Mouse (Mus musculus) ES-E14 (cell line): ENCODE results near the gene Plekhm2.

Source experiments
- CHD2 ChIP-seq: IDR thresholded peaks from 2 replicates; pipeline ENCODE4 v1.6.1; 2014; ENCODE audit warnings: mild to moderate bottlenecking, low read depth, low read length, inconsistent platforms
- HCFC1 ChIP-seq: IDR thresholded peaks from 2 replicates; pipeline ENCODE4 v1.6.1; 2012; ENCODE audit warnings: low read length, inconsistent platforms, borderline replicate concordance; ENCODE audit not compliant: insufficient read depth
- MAFK ChIP-seq: IDR thresholded peaks from 2 replicates; pipeline ENCODE4 v1.6.1; 2014; ENCODE audit warnings: mild to moderate bottlenecking, low read depth, low read length, inconsistent platforms; ENCODE audit not compliant: insufficient read depth
- ZC3H11A ChIP-seq: IDR thresholded peaks from 2 replicates; pipeline ENCODE4 v1.6.1; 2012; ENCODE audit warnings: low read depth, mild to moderate bottlenecking, inconsistent platforms, low read length, borderline replicate concordance
- ZNF384 ChIP-seq: IDR thresholded peaks from 2 replicates; pipeline ENCODE4 v1.6.1; 2012; ENCODE audit warnings: low read depth, low read length, inconsistent platforms

GRCm38 (mm10) chr4:141679016-141679415 is 14.3 kb upstream of the Plekhm2 start:
- TF ChIP-seq HCFC1 (no peak), ZC3H11A (no peak), CHD2 (peak; percentile 74; the same call in 1 of the 2 replicates), MAFK (no peak), ZNF384 (no peak)
